Mouse (Mus musculus): ENCODE measurements around the gene Ube2n. TPM values are rescaled to one million over a fixed set of nuclear protein-coding genes. Genes with fewer than 3 reads are reported as not detected.

Ube2n gene
- total and polyA plus RNA-seq, 3 experiments, result 80.6 to 571 (median 212) TPM

GRCm38 (mm10) chr10:95569441-95569840 is 54.5 kb downstream of the Ube2n start (continued):
- no peak for TF ChIP-seq CTCF (IDR thresholded peaks at IDR 0.05 in 2 of 3, conservative IDR thresholded peaks at IDR 0.05 in 1 of 3; ENCODE audit: control insufficient read depth in 1 of 3, insufficient read depth in 1 of 3, low read depth in 2 of 3, low read length in 3 of 3, poor library complexity in 1 of 3, severe bottlenecking in 1 of 3)

GRCm38 (mm10) chr10:95574994-95575393 is 60.0 kb downstream of the Ube2n start:
- no peak overlapping the region for H3K4me3 ChIP-seq (ENCODE audit: control insufficient read depth in 1 of 2, insufficient read depth in 1 of 2, low read depth in 2 of 2, low read length in 2 of 2)
- no peak overlapping the region for H3K9ac ChIP-seq (ENCODE audit: control insufficient read depth, low read depth, low read length, poor library complexity, severe bottlenecking)
- no peak for DNase-seq (ENCODE audit: low read depth, low spot score)
- H3K36me3 ChIP-seq (ENCODE audit: control insufficient read depth in 1 of 2, insufficient read depth in 2 of 2, low read length in 2 of 2), result peaks cover 0 to under 1% of the 10 kb centered on the region in 2 experiments; a peak in 1 of 4 replicates
- H3K27me3 ChIP-seq (ENCODE audit: control insufficient read depth in 1 of 2, insufficient read depth in 2 of 2, low read length in 2 of 2), result peaks cover 0 to 2% of the 10 kb centered on the region in 2 experiments; a peak in 2 of 4 replicates
- no peaks in the 10 kb centered on the region for H3K9me3 ChIP-seq (replicated peaks; ENCODE audit: insufficient read depth, low read length)
- H3K27ac ChIP-seq (ENCODE audit: control insufficient read depth, low read depth, low read length), result no peak overlapping the region
- TF ChIP-seq USF1 (IDR thresholded peaks at IDR 0.05; ENCODE audit: low read depth, low read length), result no peak
- no peak for TF ChIP-seq TBP (IDR thresholded peaks at IDR 0.05; ENCODE audit: low read depth, low read length)
- no peak for TF ChIP-seq ELF1 (IDR thresholded peaks at IDR 0.05; ENCODE audit: low read depth, low read length)
- TF ChIP-seq UBTF (IDR thresholded peaks at IDR 0.05; ENCODE audit: borderline replicate concordance, insufficient read depth, low read depth, low read length), result no peak
- no peak for TF ChIP-seq CHD2 (IDR thresholded peaks at IDR 0.05; ENCODE audit: low read length)
- TF ChIP-seq KAT2A (conservative IDR thresholded peaks at IDR 0.05; ENCODE audit: low read depth, low read length), result no peak
- no peak for TF ChIP-seq RAD21 (IDR thresholded peaks at IDR 0.05; ENCODE audit: low read depth, low read length)
- H3K79me2 ChIP-seq (ENCODE audit: control insufficient read depth, insufficient read depth, low read length, poor library complexity), result no peaks in the 10 kb centered on the region
- H3K4me1 ChIP-seq (ENCODE audit: control insufficient read depth in 1 of 2, insufficient read depth in 2 of 2, low read length in 2 of 2), result no peaks in the 10 kb centered on the region

GRCm38 (mm10) chr10:95575839-95576380 is 61.0 kb downstream of the Ube2n start:
- Histone ChIP-seq H3K79me2 (ENCODE audit: control insufficient read depth, insufficient read depth, low read length, poor library complexity) (no peaks in the 10 kb centered on the region), H3K9me3 (replicated peaks; ENCODE audit: insufficient read depth, low read length) (no peaks in the 10 kb centered on the region), H3K4me1 (ENCODE audit: control insufficient read depth in 1 of 2, insufficient read depth in 2 of 2, low read length in 2 of 2) (no peaks in the 10 kb centered on the region), H3K36me3 (ENCODE audit: control insufficient read depth in 1 of 2, insufficient read depth in 2 of 2, low read length in 2 of 2) (no peaks in the 10 kb centered on the region), H3K27me3 (ENCODE audit: control insufficient read depth in 1 of 2, insufficient read depth in 2 of 2, low read length in 2 of 2) (peaks cover 0 to 2% of the 10 kb centered on the region in 2 experiments; a peak in 2 of 4 replicates), H3K9ac (ENCODE audit: control insufficient read depth, low read depth, low read length, poor library complexity, severe bottlenecking) (no peak overlapping the region), H3K4me3 (ENCODE audit: control insufficient read depth in 1 of 2, insufficient read depth in 1 of 2, low read depth in 2 of 2, low read length in 2 of 2) (no peak overlapping the region), H3K27ac (ENCODE audit: control insufficient read depth, low read depth, low read length) (no peak overlapping the region)
- DNase-seq (ENCODE audit: low read depth, low spot score), result no peak
- TF ChIP-seq NRF1 (IDR thresholded peaks at IDR 0.05; ENCODE audit: insufficient read depth, low read depth, low read length, poor library complexity, severe bottlenecking), result no peak
- TF ChIP-seq KAT2A (conservative IDR thresholded peaks at IDR 0.05; ENCODE audit: low read depth, low read length), result no peak
- TF ChIP-seq GABPA (IDR thresholded peaks at IDR 0.05; ENCODE audit: low read depth, low read length), result no peak
- TF ChIP-seq RCOR1 (IDR thresholded peaks at IDR 0.05; ENCODE audit: low read depth, low read length), result no peak
- TF ChIP-seq CHD2 (IDR thresholded peaks at IDR 0.05; ENCODE audit: low read length), result no peak
- no peak for TF ChIP-seq ZNF384 (IDR thresholded peaks at IDR 0.05; ENCODE audit: low read depth, low read length)
- TF ChIP-seq MYB (IDR thresholded peaks at IDR 0.05; ENCODE audit: low read depth, low read length), result no peak
- no peak for TF ChIP-seq CTCF (IDR thresholded peaks at IDR 0.05 in 2 of 3, conservative IDR thresholded peaks at IDR 0.05 in 1 of 3; ENCODE audit: control insufficient read depth in 1 of 3, insufficient read depth in 1 of 3, low read depth in 2 of 3, low read length in 3 of 3, poor library complexity in 1 of 3, severe bottlenecking in 1 of 3)
- no peak for TF ChIP-seq TAL1 (IDR thresholded peaks at IDR 0.05; ENCODE audit: low read length)
- no peak for TF ChIP-seq POLR2AphosphoS2 (IDR thresholded peaks at IDR 0.05; ENCODE audit: low read length)
- no peak for TF ChIP-seq RAD21 (IDR thresholded peaks at IDR 0.05; ENCODE audit: low read depth, low read length)
- TF ChIP-seq JUND (IDR thresholded peaks at IDR 0.05; ENCODE audit: low read depth, low read length), result no peak
- TF ChIP-seq E2F4 (IDR thresholded peaks at IDR 0.05; ENCODE audit: borderline replicate concordance, low read depth, low read length), result no peak
- TF ChIP-seq USF1 (IDR thresholded peaks at IDR 0.05; ENCODE audit: low read depth, low read length), result no peak
- no peak for TF ChIP-seq MAX (IDR thresholded peaks at IDR 0.05; ENCODE audit: low read length)
- TF ChIP-seq MEF2A (IDR thresholded peaks at IDR 0.05; ENCODE audit: extremely low read depth, insufficient replicate concordance, low read depth, low read length, poor library complexity, severe bottlenecking), result no peak
- no peak for TF ChIP-seq MAZ (IDR thresholded peaks at IDR 0.05; ENCODE audit: low read depth, low read length)
- TF ChIP-seq MXI1 (IDR thresholded peaks at IDR 0.05; ENCODE audit: low read depth, low read length), result no peak
- TF ChIP-seq USF2 (IDR thresholded peaks at IDR 0.05; ENCODE audit: borderline replicate concordance in 1 of 2, insufficient read depth in 1 of 2, low read depth in 1 of 2, low read length in 2 of 2), result no peak
- no peak for TF ChIP-seq HCFC1 (IDR thresholded peaks at IDR 0.05; ENCODE audit: low read depth, low read length)

Measured in MEL (cell line).